Mouse (Mus musculus) liver, adult 2 months (tissue): ENCODE results near the gene Lonp2. TPM values are rescaled to one million over a fixed set of nuclear protein-coding genes. Genes with fewer than 3 reads are reported as not detected.

Source experiments
- DNase-seq: peaks from one replicate; pipeline ENCODE4 v3.0.0-alpha.2; 2011; ENCODE audit warnings: low read depth, low spot score; ENCODE audit errors: extremely low read depth
- H3K27ac ChIP-seq: fragments of 200-500 bp; replicated peaks from 2 replicates; pipeline ENCODE4 v1.5.1; 2012; ENCODE audit warnings: low read depth, mild to moderate bottlenecking, control low read depth, inconsistent platforms, low read length; ENCODE audit not compliant: insufficient read depth
- H3K27me3 ChIP-seq: fragments of 200-500 bp; 2 replicates; pipeline ENCODE4 v1.6.1; 2012; ENCODE audit warnings: mild to moderate bottlenecking, moderate library complexity, low read length, inconsistent platforms; ENCODE audit not compliant: control insufficient read depth, insufficient read depth
- H3K36me3 ChIP-seq: fragments of 200-500 bp; 2 replicates; pipeline ENCODE4 v1.6.1; 2012; ENCODE audit warnings: low read length, inconsistent platforms; ENCODE audit not compliant: control insufficient read depth, insufficient read depth
- H3K4me1 ChIP-seq: fragments of 200-500 bp; 2 replicates; pipeline ENCODE4 v1.6.1; 2011; ENCODE audit warnings: low read length; ENCODE audit not compliant: control insufficient read depth, insufficient read depth
- H3K4me3 ChIP-seq: fragments of 200-500 bp; 2 replicates; pipeline ENCODE4 v1.5.1; 2011; ENCODE audit warnings: low read depth, mild to moderate bottlenecking, control low read depth, low read length, moderate library complexity; ENCODE audit not compliant: insufficient read depth
- H3K79me2 ChIP-seq: fragments of 200-500 bp; 2 replicates; pipeline ENCODE4 v1.6.1; 2012; ENCODE audit warnings: inconsistent platforms, mild to moderate bottlenecking, low read length, moderate library complexity; ENCODE audit not compliant: control insufficient read depth, insufficient read depth
- H3K9ac ChIP-seq: fragments of 200-500 bp; 2 replicates; pipeline ENCODE4 v1.6.1; 2012; ENCODE audit warnings: low read depth, mild to moderate bottlenecking, control low read depth, inconsistent platforms, low read length
- CTCF ChIP-seq: fragments of 200-500 bp; IDR thresholded peaks from 2 replicates; pipeline ENCODE4 v1.5.1; 2011; ENCODE audit warnings: low read depth, low read length, control low read depth
- POLR2A ChIP-seq: fragments of 200-500 bp; IDR thresholded peaks from 2 replicates; pipeline ENCODE4 v1.6.1; 2011; ENCODE audit warnings: low read length, control low read depth; ENCODE audit not compliant: insufficient read depth; ENCODE audit errors: extremely low read depth
- WGBS: fragments of 180-500 bp; shearing (Covaris S2); methylation state at CpG from one replicate; pipeline ENCODE4 v1.1.7; 2018; 5-methylcytosine and 5-hydroxymethylcytosine counted together
- polyA plus RNA-seq: library from polyadenylated mRNA; depleted of rRNA; stranded (reverse); fragments of >200 nt; gene quantifications from 2 replicates; pipeline ENCODE4 v1.2.3, GENCODE M21; 2012
- total RNA-seq: library from RNA; depleted of rRNA; stranded (reverse); fragments of >200 nt; gene quantifications from 2 replicates; pipeline ENCODE4 v1.2.3, GENCODE M21; 2014

Gene Lonp2
- total and polyA plus RNA-seq, 2 experiments = 299 to 308 TPM

DNA sequence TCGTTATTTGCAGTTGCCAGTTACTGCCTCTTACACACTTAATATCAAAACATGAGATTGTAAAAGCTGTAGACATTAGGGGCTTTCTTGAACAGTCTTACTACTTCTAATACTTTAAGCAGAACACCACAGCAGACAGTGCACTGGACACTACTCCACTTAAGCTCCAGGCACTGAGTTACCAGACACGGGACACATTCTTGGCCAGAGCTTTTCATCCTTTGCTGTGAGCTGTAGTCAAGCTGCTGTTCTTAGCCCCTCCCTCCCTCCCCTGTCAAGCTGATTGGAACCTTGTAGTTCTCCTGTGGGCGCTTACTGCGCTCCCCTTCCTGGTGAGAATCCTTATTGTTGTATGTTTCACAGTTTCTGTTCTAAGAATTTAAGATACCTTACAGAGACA, 45.4 kb downstream of the Lonp2 start:
- Histone ChIP-seq H3K4me3 (no peak overlapping the region), H3K4me1 (no peaks in the 10 kb centered on the region), H3K36me3 (peaks cover 79% of the 10 kb centered on the region), H3K9ac (no peak overlapping the region), H3K79me2 (no peaks in the 10 kb centered on the region; the same call in 1 of the 2 replicates), H3K27ac (no peak overlapping the region), H3K27me3 (no peaks in the 10 kb centered on the region)
- TF ChIP-seq POLR2A (no peak), CTCF (no peak)
- DNase-seq = no peak
- 86% methylated on average over 4 of the region's 4 CpGs for WGBS

DNA sequence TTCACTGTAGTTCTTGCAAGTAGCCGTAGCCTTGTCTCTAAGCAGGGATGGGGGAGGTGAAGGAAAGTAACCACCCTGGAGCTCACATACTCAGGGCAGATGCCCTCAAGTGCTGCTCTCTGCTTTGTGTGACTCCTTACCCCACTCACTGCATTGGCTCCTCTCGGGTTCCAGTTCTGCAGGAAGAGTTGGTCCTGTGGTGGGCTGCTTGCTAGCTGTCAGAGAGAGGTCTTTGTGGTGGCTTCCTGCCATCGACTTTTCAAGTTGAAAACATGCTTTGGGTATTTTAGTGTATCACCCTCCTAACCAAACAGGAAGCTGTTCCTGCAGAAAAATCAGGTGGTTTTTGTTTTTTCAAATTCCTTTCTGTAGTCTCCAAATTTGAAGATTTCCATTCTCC, 62.8 kb downstream of the Lonp2 start:
- Histone ChIP-seq H3K79me2 (peaks cover 3% of the 10 kb centered on the region; the same call in 1 of the 2 replicates), H3K27me3 (no peaks in the 10 kb centered on the region), H3K4me3 (no peak overlapping the region), H3K4me1 (no peaks in the 10 kb centered on the region), H3K27ac (no peak overlapping the region), H3K9ac (no peak overlapping the region), H3K36me3 (peaks cover 44% of the 10 kb centered on the region)
- TF ChIP-seq CTCF (no peak), POLR2A (no peak)
- DNase-seq = no peak
- WGBS = 82% methylated on average over 3 of the region's 3 CpGs

DNA sequence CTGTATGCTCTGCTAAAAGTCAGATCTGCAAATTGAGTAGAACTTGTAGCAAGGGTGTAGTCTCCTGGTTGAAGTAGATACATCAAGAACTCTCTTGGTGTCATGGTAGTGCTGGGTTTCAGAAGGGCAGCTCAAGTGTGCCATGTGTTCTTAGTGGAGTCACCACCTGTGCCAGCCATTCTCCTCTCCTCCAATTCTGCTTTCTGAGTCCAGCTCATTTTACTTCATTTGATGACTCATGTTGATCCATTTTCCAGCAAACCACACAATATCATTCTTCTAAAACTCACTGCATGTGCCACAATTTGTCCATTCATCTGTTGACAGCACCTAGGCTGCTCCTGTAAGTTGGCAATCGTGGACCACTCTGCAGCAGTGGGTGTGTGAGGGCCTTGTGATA, 68.3 kb downstream of the Lonp2 start:
- Histone ChIP-seq H3K4me1 (no peaks in the 10 kb centered on the region), H3K36me3 (peaks cover 67% of the 10 kb centered on the region), H3K79me2 (peaks cover 7% of the 10 kb centered on the region; the same call in 1 of the 2 replicates), H3K9ac (no peak overlapping the region), H3K4me3 (no peak overlapping the region), H3K27ac (no peak overlapping the region), H3K27me3 (no peaks in the 10 kb centered on the region)
- DNase-seq = no peak
- TF ChIP-seq CTCF = no peak
- no peak for TF ChIP-seq POLR2A
- 85% methylated on average over 1 of the region's 1 CpGs for WGBS

DNA sequence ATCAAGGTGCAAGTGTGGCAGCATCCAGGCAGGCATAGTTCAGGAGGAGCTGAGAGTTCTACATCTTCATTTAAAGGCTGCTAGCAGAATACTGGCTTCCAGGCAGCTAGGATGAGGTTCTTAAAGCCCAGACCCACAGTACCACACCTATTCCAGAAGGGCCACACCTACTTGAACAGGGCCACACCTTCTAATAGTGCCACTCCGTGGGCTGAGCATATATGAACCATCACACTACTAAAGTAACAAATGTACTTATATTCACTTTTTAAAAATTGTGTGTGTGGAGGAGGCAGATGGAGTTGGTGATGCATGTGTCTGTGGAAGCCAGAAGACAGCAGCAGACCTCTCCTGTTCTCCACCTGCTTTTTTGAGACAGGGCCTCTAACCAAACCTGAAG, 70.2 kb downstream of the Lonp2 start:
- 60% methylated on average over 1 of the region's 1 CpGs for WGBS
- no peak for TF ChIP-seq POLR2A
- TF ChIP-seq CTCF = no peak

DNA sequence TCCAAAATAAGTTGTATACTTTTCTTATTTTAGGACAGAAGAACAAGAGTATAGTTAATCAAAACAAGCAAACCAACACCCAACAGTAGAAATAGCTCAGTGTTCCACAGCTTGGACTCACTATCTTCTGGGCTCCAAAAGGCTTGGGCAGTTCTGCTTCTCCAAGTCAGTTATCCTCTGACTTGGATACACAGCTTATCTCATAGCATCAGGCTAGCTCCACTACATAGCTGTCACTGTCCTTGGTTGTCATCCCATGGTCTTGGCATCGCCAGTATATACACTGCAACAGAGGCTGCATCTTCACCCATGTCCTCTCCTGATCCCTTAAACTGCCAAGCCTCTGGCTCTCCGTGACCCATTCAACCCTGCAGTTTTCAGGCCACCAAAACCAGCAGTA, 71.9 kb downstream of the Lonp2 start:
- no peaks in the 10 kb centered on the region for H3K4me1 ChIP-seq
- H3K9ac ChIP-seq = no peak overlapping the region
- 96% methylated on average over 2 of the region's 2 CpGs for WGBS
- DNase-seq = no peak
- no peaks in the 10 kb centered on the region for H3K27me3 ChIP-seq
- H3K36me3 ChIP-seq = peaks cover 49% of the 10 kb centered on the region
- peaks cover 7% of the 10 kb centered on the region; the same call in 1 of the 2 replicates for H3K79me2 ChIP-seq
- H3K4me3 ChIP-seq = no peak overlapping the region
- TF ChIP-seq POLR2A (no peak), CTCF (no peak)
- no peak overlapping the region for H3K27ac ChIP-seq

More for the DNA sequence above, 70.2 kb downstream of the Lonp2 start:
- H3K4me3 ChIP-seq = no peak overlapping the region
- no peak for DNase-seq
- H3K4me1 ChIP-seq = no peaks in the 10 kb centered on the region
- peaks cover 57% of the 10 kb centered on the region for H3K36me3 ChIP-seq
- no peaks in the 10 kb centered on the region for H3K27me3 ChIP-seq
- H3K27ac ChIP-seq = no peak overlapping the region
- no peak overlapping the region for H3K9ac ChIP-seq
- H3K79me2 ChIP-seq = peaks cover 7% of the 10 kb centered on the region; the same call in 1 of the 2 replicates

DNA sequence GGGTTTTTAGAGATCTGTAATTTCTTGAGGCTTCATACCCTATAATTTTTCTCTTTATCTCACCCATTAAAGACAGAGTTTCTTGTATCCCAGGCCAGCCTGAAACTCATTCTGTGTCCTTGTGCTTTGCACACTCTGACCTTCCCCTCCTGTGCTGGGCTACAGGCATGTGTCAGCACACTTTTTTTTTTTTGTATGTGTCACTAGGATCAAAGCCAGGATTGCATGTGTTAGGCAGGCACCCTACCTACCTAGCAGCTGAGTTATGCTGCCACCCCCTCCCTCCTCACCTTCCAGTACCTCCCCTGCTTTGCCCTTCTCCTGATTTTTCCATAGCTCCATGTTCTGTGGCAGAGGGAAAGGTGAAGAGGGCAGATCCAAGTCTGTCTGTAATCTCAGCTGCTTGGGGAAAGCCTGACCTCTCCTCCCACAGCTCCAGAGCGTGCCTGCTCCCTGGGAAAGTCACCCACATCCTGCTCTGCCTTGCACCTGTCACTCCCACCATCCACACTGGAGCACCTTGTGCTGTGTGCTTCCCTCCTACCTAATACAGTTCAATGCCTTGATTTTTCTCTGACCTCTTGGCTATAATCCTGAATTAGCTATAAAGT, 75.1 kb downstream of the Lonp2 start:
- no peaks in the 10 kb centered on the region for H3K4me1 ChIP-seq
- DNase-seq = peak; percentile 36
- no peak overlapping the region for H3K27ac ChIP-seq
- TF ChIP-seq POLR2A = no peak
- no peak for TF ChIP-seq CTCF
- no peak overlapping the region for H3K4me3 ChIP-seq
- H3K27me3 ChIP-seq = no peaks in the 10 kb centered on the region
- H3K36me3 ChIP-seq = peaks cover 58% of the 10 kb centered on the region
- WGBS = 83% methylated on average over 1 of the region's 1 CpGs
- H3K9ac ChIP-seq = no peak overlapping the region
- peaks cover 4% of the 10 kb centered on the region; the same call in 1 of the 2 replicates for H3K79me2 ChIP-seq
